Mouse (Mus musculus) heart, adult 18-20 months (tissue): ENCODE results near the gene Maff. TPM values are rescaled to one million over a fixed set of nuclear protein-coding genes. Genes with fewer than 3 reads are reported as not detected.

ENCODE experiments used
- DNase-seq, 2 experiments: peaks; one replicate each; pipeline ENCODE4 v3.0.0; 2021 to 2022; ENCODE audit warnings: mixed read lengths in 1 of 2
- total RNA-seq, 2 experiments: library from RNA; stranded (reverse); gene quantifications; 2 replicates each; pipeline ENCODE4 v1.2.3; 2021

The Maff gene
- total RNA-seq, 2 experiments from 2014 or later = 12.8 to 17.6 TPM

DNA sequence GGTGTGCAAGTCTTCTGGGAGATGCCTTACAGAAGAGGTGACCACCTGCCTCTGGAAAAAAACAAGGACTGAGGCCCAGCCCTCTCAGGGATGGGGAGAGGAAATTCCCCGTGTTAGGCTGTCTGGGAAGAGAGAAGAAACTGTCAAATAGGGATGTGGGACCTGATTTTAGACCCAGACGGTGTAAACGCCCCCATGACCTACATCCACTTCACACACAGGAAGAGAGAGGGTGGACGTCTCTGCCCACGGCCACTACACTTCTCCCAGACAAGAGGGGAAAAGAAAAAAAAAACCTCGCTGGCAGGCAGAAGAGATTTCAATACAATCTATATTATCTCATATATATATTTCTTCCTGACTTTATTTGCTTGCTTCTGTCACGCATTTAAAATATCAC lies 13.9 kb downstream of the Maff start:
- DNase-seq = no peak

- no peak for DNase-seq
Measured at GRCm38 (mm10) chr15:79361023-79361422, 14.6 kb downstream of the Maff start.

DNA sequence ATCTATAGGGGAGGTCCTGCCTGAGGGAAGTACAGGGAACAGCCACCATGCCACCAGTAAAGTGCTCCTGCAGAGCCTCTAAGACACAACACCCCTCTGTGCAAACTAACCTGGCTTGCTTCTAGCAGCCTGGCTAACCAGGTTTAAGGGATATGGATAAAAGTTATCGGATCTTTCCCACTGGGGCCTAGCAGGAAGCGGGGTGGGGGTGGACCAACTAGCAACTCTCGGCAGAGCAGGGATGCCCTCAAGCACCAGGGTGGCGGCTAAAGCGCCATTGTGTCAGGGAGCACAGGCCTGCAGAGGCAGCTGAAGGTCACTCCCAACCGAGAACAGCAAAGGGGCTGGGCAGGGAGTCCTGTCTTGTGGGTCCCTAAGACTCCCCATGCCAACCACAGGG lies 17.7 kb downstream of the Maff start:
- DNase-seq = no peak

DNA sequence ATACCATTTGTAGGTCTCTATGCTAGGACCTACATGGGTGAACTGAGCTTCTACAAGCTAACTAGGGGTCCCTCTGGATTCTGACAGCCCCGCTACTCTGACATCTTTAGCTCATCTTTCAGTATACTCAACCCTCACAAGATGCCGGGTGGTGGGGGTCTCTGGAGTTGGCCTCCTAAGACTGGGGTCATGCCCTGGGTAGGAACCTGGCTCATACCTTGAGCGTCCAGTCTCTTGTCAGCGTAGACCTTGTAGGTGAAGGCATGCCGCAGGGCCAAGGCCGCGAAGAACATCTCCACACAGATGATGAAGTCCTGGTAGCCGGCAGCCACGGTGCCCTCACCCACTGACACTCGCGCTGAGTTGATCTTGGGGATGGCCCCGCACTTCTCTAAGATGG lies 18.6 kb downstream of the Maff start:
- no peak for DNase-seq

GRCm38 (mm10) chr15:79366402-79366801 lies 20.0 kb downstream of the Maff start:
- DNase-seq = no peak

DNA sequence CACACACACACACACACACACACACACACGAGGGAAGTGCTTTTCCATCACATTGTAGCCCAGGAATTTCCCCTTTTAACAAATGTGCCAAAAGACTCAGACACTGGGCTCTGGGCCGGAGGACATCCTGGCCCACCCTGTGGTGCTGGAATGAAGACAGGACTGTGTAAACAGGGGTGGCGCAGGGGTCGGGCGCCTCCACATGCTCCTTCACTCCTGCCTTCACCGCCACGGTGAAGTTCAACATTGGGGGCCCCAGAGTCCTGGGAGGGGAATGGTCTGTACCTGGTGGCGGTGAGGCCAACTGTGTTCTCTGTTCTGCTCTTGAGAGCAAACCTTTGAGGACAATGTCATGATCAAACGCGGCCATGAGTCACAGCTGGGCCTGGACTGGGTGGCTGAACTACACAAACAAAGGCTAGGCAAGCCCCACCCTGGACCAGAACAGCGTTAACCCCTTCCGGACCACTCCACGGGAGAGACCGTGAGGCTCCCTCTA lies 21.9 kb downstream of the Maff start:
- peak; percentile 84 to 88 for DNase-seq

GRCm38 (mm10) chr15:79368861-79369440 lies 22.5 kb downstream of the Maff start:
- peak; percentile 60 to 72 for DNase-seq

DNA sequence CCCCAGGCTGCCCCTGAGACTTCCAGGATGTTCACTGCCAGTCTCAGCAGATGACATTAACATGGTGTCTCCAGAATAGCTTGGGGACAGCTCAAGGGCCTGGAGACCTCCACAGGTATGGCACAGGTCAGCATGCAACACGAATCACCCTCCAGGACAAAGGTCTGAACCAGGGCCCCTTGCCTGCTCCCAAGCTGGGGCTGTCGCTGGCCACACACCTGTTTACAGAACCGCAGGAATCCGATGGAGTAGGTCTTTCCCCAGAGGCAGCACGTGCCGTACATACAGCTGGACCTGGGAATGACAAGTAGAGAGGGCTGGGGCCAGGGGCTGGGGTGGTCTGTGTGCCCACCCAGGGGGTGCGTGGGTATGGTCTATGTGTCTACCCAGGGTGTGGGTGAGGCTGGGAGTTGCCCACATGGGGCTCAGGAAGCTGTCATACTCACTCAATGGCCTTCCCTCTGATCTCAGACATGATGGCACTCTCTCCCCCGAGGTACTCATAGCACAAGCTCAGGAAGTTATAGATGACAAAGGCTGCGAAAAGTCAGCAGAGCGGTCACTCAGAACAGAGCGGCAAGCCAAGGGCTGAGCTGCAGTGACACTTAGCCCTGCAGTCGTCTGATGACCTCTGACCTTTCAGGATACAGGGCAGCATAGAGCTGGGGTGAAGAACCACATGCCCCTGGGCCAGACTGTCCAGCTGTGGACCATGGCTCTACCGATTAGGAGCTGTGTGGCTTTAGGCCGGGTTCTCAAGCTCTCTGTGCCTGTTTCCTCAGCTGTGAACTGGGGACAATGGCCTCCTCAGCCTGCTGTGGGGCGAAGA lies 23.2 kb downstream of the Maff start:
- DNase-seq = no peak

GRCm38 (mm10) chr15:79370281-79370843 lies 23.9 kb downstream of the Maff start:
- no peak for DNase-seq

DNA sequence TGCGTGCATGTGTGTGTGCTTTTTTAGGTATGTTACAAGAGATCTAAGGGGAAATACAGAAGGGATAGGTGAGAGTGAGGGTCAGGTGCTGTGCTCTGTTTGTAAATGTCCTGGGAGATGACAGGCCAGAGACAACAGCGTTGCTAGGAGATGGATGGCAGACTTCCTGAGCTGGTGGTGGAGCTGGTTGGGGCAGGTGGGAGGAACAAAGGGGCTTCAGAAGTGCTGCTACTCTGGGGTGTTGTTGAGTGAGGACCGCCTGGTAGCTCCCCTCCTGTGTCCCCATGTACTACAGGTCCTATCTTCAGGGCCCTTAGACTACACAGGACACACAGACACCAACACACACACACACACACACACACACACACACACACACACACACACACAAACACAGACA lies 28.3 kb downstream of the Maff start:
- DNase-seq = no peak

GRCm38 (mm10) chr15:79377681-79378080 lies 31.3 kb downstream of the Maff start:
- peak; percentile 89 to 95 for DNase-seq

DNA sequence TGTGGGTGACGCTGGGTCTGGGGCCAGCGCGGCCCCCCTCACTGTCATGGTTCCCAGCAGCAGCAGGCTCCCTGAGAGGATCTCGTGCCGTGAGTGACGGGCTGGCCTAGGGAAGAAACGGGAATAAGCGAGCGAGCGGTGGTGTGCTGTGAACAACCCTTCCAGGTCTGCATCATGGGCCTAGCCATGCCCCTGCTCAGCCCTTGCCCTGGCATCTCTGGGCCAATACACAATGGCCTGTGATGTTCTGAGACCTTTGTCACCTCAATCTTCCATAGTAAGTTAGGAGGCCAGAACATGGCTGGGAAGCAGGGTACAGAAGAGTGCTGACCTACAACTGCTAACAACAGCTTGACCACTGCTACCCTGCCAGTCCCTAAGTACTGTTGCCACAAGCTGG lies 32.2 kb downstream of the Maff start:
- peak in 1 of 2 experiments; percentile 20 for DNase-seq

GRCm38 (mm10) chr15:79379658-79380057 lies 33.2 kb downstream of the Maff start:
- peak in 1 of 2 experiments; percentile 35 for DNase-seq

GRCm38 (mm10) chr15:79380468-79381444 lies 34.3 kb downstream of the Maff start:
- DNase-seq = peak; percentile 82 to 90

- DNase-seq = no peak
Measured at GRCm38 (mm10) chr15:79381644-79382043, 35.2 kb downstream of the Maff start.

DNA sequence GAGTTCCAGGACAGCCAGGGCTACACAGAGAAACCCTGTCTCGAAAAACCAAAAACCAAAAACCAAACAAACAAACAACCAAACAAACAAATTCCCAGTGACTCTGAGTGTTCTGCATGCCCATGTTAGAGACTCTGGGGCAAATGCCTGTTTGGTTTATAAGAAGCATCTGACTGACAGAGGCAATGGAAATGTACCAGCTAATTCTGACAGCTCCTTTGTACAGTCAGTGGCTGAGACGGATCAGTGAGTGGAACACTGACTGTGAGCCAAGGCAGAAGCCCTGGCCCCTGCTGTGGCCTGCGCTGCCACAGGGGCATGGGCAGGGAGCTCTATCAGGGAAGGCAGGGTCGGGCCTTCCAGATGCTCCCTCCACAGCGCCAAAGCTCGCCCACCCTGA lies 40.7 kb downstream of the Maff start:
- no peak for DNase-seq

DNA sequence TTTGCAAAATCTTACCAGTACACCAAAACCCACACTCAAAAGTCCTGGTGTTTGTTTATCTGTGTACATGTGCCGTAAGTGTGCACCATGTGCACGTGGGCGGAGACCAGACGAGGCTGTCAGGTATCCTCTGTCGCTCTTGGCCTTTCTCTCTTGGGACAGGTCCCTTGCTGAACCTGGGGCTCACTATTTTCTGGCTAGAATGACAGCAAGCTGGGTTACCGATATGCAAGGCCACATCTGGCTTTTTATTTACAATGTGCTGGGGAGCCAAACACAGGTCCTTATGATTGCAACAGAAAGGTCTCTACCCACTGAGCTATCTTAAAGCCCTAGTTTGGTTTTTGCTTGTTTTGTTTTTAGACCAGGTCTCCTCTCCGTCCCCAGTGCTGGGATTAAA lies 41.2 kb downstream of the Maff start:
- no peak for DNase-seq

GRCm38 (mm10) chr15:79388171-79388570 lies 41.8 kb downstream of the Maff start:
- no peak for DNase-seq

DNA sequence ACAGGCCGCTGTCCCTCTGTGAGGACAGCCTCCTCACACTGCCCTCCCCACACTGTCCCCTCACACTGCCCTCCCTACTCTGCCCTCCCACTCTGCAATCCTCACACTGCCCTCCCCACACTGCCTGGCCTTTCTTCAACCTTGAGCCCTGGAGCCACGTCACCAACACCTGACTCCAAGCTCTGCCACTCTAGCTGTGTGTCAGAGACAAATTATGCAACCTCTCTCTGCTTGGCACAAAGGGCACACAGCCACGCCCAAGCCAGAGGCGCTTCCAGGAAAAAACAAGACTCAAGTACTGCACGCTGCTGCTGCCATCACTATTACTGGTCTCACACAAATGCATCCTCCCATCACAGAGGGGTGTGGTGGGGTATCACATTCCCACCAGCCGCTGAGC lies 44.0 kb downstream of the Maff start:
- DNase-seq = peak in 1 of 2 experiments; percentile 36

GRCm38 (mm10) chr15:79391447-79392093 lies 45.1 kb downstream of the Maff start:
- DNase-seq = peak; percentile 86 to 88

- no peak for DNase-seq
Measured at GRCm38 (mm10) chr15:79392527-79392926, 46.1 kb downstream of the Maff start.

DNA sequence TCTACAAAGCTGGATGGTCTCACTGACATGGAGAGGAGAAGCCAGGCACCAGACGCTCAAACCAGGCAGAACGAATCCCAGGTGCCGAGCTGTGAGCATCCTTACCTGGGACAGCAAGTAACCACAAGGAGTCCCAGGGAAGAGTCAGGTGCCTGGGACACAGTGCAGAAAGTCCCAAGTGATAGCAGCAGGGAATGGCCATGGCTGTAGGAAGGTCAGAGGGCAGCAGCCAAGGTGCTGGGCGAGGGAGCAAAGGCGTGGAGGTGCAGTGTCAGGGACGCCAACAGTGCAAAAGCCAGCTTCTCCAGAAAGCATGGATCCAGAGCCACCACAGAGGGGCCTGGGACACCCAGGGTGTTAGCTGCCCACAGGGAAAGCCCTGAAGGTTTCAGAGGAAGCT lies 46.7 kb downstream of the Maff start:
- DNase-seq = no peak
